Mouse (Mus musculus) cortical plate, adult 2 months (tissue): ENCODE data around the gene Csnk2b. TPM values are rescaled to one million over a fixed set of nuclear protein-coding genes. Genes with fewer than 3 reads are reported as not detected.

Experiments used
- H3K27ac ChIP-seq: fragments of 200-500 bp; 2 replicates; pipeline ENCODE4 v1.5.1; 2012; ENCODE audit warnings: low read length, control low read depth, inconsistent platforms; ENCODE audit not compliant: insufficient read depth
- H3K4me1 ChIP-seq: fragments of 200-500 bp; 2 replicates; pipeline ENCODE4 v1.6.1; 2011; ENCODE audit warnings: low read length; ENCODE audit not compliant: control insufficient read depth, insufficient read depth
- H3K4me3 ChIP-seq: fragments of 200-500 bp; 2 replicates; pipeline ENCODE4 v1.5.1; 2011; ENCODE audit warnings: mild to moderate bottlenecking, low read length, control low read depth; ENCODE audit not compliant: insufficient read depth
- CTCF ChIP-seq: fragments of 200-500 bp; IDR thresholded peaks from 2 replicates; pipeline ENCODE4 v1.5.1; 2011; ENCODE audit warnings: mild to moderate bottlenecking, control low read depth, low read length; ENCODE audit not compliant: insufficient read depth; ENCODE audit errors: extremely low read depth
- POLR2A ChIP-seq: fragments of 200-500 bp; IDR thresholded peaks from 2 replicates; pipeline ENCODE4 v1.6.1; 2011; ENCODE audit warnings: mild to moderate bottlenecking, low read length, control low read depth; ENCODE audit not compliant: insufficient read depth; ENCODE audit errors: extremely low read depth
- polyA plus RNA-seq: library from polyadenylated mRNA; depleted of rRNA; stranded (reverse); fragments of >200 nt; gene quantifications from 2 replicates; pipeline ENCODE4 v1.2.3, GENCODE M21; 2012

Gene Csnk2b
- polyA plus RNA-seq, 1 experiment = 191 TPM

GRCm38 (mm10) chr17:35153931-35154330, 32.1 kb upstream of the Csnk2b start:
- no peak overlapping the region for H3K27ac ChIP-seq
- no peaks in the 10 kb centered on the region for H3K4me1 ChIP-seq
- TF ChIP-seq POLR2A (no peak), CTCF (no peak)
- no peak overlapping the region for H3K4me3 ChIP-seq

DNA sequence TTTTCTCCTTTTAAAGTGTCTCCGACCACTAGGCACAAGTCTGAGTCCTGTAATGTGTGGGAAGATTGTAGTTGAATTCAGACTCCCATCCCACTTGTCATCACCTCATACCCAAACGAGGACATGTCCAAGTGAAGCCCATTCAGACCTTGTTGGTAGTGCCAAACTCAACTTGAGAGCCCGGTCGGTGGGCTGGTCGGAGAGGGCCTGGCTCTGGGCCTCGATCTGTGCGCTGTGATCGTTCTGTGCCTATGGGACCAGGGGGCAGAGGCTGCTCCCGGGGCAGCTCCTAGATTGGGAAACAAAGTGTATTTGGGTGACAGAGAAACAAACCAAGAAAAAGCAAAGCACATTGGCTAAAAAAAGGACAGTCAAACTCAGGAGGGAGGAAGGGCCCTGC, 31.2 kb upstream of the Csnk2b start:
- TF ChIP-seq POLR2A (no peak), CTCF (no peak)
- H3K4me1 ChIP-seq = no peaks in the 10 kb centered on the region
- no peak overlapping the region for H3K27ac ChIP-seq
- H3K4me3 ChIP-seq = no peak overlapping the region

- Histone ChIP-seq H3K27ac (no peak overlapping the region), H3K4me3 (no peak overlapping the region), H3K4me1 (no peaks in the 10 kb centered on the region)
- TF ChIP-seq CTCF = no peak
- no peak for TF ChIP-seq POLR2A
Measured at GRCm38 (mm10) chr17:35152121-35152520, 30.3 kb upstream of the Csnk2b start.

DNA sequence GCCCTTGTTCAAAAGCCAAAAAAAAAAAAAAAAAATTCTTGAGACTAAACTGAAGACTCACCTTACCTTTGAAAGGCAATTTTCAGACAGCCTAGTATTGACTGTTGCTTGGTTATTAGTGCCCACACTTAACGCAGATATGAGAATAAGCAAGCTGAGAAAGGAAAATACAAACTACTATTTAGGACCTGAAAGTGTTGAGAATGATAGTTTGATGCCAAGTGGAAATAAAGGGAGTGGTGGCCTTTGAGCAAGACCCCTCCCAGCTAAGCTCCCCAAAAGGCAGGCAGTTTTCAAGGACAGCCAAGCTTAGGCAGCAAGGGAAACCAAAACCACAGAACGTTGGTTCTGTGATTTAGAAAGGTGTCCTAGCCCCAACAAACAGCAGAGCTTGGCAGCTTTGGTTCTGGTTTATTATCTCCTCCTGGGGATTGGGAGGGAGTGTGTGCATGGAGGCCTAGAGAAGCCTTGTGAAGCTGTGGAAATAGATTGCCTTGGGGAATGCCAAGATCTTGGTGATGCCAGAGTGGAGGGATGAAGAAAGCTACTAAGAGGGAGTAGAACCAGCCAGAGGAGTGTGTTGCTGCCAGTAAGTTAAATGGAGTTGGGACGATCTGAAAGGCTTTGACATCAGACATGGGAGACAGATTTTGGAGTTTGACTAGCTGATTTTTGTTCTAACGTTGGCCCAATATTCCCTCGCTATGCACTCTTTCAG, 26.2 kb upstream of the Csnk2b start:
- no peak for TF ChIP-seq CTCF
- TF ChIP-seq POLR2A = 0 out of 2 replicates have a peak, but pooled peaks have one; percentile 25
- Histone ChIP-seq H3K4me3 (no peak overlapping the region), H3K27ac (no peak overlapping the region), H3K4me1 (no peaks in the 10 kb centered on the region)

GRCm38 (mm10) chr17:35147348-35147747, 25.5 kb upstream of the Csnk2b start:
- H3K27ac ChIP-seq = no peak overlapping the region

GRCm38 (mm10) chr17:35146139-35146538, 24.3 kb upstream of the Csnk2b start:
- Histone ChIP-seq H3K27ac (no peak overlapping the region), H3K4me1 (no peaks in the 10 kb centered on the region), H3K4me3 (no peak overlapping the region)
- no peak for TF ChIP-seq CTCF
- no peak for TF ChIP-seq POLR2A

More at GRCm38 (mm10) chr17:35147348-35147747, 25.5 kb upstream of the Csnk2b start:
- H3K4me3 ChIP-seq = no peak overlapping the region
- no peaks in the 10 kb centered on the region for H3K4me1 ChIP-seq
- TF ChIP-seq POLR2A = no peak
- no peak for TF ChIP-seq CTCF

GRCm38 (mm10) chr17:35141971-35142370, 20.1 kb upstream of the Csnk2b start:
- TF ChIP-seq CTCF (no peak), POLR2A (no peak)
- no peak overlapping the region for H3K4me3 ChIP-seq
- H3K27ac ChIP-seq = no peak overlapping the region
- H3K4me1 ChIP-seq = no peaks in the 10 kb centered on the region

- Histone ChIP-seq H3K4me1 (no peaks in the 10 kb centered on the region; the same call in 1 of the 2 replicates), H3K4me3 (no peak overlapping the region), H3K27ac (no peak overlapping the region)
- TF ChIP-seq CTCF (no peak), POLR2A (no peak)
Measured at GRCm38 (mm10) chr17:35140490-35140996, 18.7 kb upstream of the Csnk2b start.

GRCm38 (mm10) chr17:35139269-35139668, 17.4 kb upstream of the Csnk2b start:
- no peaks in the 10 kb centered on the region; the same call in 1 of the 2 replicates for H3K4me1 ChIP-seq
- no peak overlapping the region for H3K4me3 ChIP-seq
- no peak for TF ChIP-seq CTCF
- TF ChIP-seq POLR2A = no peak
- H3K27ac ChIP-seq = no peak overlapping the region
